Mouse (Mus musculus) thymus, adult 18-20 months (tissue): ENCODE results near the gene Klk1b3.
"Not testable (repeated sequence)": the region's sequence is repeated elsewhere in the genome, so short reads cannot be mapped to it uniquely, and the experiment has no call there.

Source experiments
- DNase-seq, 2 experiments: peaks; one replicate each; pipeline ENCODE4 v3.0.0; 2022; ENCODE audit warnings: mixed read lengths in 2 of 2

Gene Klk1b3

DNA sequence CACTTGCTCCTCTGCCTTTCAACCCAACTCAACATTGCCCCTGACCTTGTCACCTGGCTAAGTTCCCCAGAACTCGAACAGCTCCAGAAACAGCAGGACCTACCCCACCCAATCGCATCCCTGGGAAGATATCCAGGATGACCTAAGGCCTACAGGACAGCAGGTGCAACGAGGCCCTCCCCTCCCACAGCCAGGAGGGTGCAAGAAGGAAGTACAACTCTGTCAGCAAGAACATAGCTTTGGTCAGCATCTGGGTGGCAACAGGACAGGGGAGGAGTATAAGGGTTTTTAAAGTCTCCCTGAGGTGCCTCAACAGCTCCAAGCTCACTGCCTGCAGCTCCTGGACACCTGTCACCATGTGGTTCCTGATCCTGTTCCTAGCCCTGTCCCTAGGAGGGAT is at the start of gene Klk1b3:
TSS of gene Klk1b3 (plus strand) at position 301 of the 400 bp plus-strand sequence.
- no peak for DNase-seq

DNA sequence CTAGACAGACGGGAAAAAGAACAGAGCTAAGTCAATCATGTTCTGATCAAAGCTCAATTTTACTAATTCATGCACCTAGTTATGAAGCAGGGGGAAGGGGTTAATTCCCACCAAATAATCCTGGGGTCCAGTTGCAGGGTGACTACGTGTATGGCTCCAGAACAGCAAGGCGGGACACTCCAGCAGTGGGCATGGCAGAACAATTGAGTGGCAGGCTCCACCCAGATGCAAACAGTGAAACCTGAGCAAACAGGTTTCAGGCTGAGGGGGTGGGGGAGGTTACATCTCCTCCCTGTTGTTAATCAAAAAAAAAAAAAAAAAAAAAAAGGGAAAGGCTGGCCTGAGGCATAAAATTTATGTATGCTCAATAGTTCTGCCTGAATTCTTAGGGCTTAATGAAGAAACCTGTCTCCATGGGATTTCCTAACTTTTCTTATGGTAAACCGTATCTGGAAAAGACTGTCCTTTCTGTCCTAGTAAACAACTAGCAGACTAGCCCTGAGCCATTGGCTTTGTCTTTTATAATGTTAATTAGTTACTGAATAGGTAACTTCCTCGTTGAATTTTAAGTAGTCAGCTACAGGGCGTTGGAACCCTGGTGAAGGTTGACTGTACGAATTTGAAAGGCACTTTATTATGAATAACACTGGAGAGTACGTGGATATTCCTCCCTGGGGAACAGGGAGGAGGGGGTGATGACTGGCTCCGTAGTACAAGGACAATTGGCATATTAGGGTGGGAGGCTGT is 18.5 kb upstream of the Klk1b3 start:
- DNase-seq: no peak

DNA sequence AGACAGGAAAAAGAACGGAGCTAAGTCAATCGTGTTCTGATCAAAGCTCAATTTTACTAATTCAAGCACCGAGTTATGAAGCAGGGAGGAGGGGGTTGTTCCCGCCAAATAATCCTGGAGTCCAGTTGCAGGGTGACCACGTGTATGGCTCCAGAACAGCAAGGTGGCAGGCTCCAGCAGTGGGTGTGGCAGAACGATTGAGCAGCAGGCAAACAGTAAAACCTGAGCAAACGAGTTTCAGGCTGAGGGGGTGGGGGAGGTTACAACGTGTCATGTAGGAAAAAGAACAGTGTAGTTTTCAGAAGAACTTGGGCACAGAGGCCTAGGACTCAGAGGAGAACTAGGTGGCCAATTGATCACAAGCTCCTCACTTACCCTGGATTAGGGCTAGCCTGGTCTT is 11.5 kb upstream of the Klk1b3 start:
- not testable (repeated sequence) for DNase-seq

DNA sequence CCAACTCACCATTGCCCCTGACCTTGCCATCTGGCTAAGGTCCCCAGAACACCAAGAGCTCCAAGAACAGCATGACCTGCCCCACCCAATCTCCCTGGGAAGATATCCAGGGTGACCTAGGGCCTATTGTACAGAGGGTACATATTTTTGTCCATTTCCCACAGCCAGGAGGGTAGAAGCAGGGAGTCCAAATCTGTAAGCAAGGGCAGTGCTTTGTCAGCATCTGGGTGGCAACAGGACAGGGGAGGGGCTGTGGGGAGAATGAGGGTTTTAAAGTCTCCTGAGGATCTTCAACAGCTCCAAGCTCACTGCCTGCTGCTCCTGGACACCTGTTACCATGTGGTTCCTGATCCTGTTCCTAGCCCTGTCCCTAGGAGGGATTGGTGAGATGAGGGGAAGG is 10.1 kb upstream of the Klk1b3 start, which contains the start of gene Klk1b24:
TSS of gene Klk1b24 (plus strand) at position 301 of the 400 bp plus-strand sequence.
- DNase-seq: not testable (repeated sequence)

DNA sequence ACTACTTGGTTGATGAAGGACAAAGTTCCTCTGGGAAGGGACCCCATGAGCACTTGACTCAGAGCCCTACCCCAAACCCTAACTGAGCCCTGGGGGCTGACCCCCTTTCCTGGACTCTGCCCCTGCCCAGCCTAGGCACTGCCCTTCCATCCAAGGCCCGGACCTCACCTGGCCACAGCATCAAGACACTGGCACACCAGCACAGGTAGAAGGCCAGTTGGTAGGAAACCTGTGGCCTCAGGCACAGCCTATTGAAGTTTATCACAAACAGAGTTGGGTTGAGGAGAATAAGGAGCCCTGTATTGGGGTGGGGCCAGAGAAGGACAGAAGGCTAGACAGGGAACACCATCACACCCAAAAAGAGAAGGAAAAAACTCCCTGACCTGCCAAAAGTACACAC is 4.5 kb upstream of the Klk1b3 start:
- not testable (repeated sequence) for DNase-seq

DNA sequence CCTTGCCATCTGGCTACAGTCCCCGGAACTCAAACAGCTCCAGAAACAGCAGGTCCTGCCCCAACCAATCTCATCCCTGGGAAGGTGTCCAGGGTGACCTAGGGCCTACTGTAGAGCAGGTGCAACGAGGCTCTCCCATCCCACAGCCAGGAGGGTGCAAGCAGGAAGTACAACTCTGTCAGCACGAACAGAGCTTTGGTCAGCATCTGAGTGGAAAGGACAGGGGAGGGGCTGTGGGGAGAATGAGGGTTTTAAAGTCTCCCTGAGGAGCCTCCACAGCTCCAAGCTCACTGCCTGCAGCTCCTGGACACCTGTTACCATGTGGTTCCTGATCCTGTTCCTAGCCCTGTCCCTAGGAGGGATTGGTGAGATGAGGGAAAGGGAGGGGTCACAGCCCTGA is 9.1 kb downstream of the Klk1b3 start, which contains the start of gene Klk1b4:
TSS of gene Klk1b4 (plus strand) at position 301 of the 400 bp plus-strand sequence.
- not testable (repeated sequence) for DNase-seq

DNA sequence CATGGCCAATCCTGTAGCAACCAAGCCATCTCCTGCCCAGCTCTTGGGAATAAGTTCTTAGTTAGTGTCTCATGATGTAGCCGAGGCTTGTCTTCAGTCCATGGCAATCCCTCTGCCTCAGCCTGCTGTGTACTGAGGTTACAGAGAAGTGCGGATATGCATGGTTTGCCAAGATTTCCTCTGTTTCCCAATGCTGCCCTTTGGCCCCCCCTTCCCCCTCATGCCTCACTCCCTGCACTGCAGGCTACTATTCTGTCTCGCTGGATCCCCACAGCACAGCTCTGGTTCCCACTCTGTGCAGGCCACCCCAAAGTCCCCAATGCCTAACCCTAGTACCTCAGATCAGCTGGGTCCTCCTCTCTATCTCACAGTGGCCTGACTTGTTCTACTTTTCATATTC is 10.3 kb downstream of the Klk1b3 start:
- no peak for DNase-seq

DNA sequence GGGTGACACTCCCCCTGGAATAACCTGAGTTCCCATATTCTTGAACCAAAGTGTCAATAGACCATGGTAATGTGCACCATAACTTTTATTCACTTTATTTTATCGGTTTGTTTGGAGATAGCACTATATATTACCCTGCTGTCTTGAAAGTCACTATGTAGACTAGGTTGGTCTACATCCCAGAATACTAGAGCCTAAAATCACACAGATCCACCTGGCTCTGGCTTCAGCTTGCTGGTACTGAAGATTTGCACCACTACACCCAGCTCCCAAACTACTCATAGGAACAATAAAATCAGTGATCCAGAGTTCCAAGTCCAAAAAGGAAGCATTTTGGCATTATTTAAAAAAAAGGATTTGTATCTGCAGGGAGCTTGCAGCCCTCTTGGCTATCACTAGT is 17.7 kb downstream of the Klk1b3 start, which contains the start of gene Klk1b5:
TSS of gene Klk1b5 (plus strand) at position 301 of the 400 bp plus-strand sequence.
- DNase-seq: no peak

DNA sequence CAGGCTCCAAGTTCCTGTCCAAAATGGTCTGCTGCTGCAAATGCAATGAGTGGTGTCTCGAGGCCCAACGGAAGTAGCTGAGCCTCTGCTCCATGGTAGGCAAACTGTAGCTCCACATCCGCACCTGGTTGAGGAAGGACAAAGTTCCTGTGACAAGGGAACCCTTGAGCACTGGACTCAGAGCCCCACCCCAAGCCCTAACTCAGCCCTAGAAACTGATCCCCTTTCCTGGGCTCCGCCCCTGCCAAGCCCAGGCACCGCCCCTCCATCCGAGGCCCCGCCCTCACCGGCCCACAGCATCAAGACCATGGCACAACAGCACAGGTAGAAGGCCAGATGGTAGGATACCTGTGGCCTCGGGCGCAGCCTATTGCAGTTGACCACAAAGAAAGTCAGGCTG is 23.6 kb downstream of the Klk1b3 start:
- DNase-seq: not testable (repeated sequence)

DNA sequence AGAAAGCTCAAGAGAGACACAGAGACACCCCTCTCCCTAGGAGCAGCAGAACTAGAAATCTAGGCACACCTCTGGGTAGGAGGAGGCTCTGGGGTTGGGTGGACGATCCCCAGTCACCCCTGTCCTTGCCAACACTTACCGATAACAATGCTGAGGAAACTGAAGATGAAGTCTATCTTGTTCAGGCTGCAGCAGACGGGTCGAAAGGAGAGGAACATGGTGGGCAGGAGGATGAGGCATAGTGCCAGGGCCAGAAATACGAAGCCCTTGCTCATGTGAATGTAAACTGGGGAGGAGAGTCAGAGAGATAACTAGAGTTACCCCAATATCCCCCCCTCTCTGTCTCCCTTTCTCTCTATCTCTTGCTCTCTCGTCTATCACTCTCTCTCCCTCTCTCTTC is 24.3 kb downstream of the Klk1b3 start:
- not testable (repeated sequence) for DNase-seq

DNA sequence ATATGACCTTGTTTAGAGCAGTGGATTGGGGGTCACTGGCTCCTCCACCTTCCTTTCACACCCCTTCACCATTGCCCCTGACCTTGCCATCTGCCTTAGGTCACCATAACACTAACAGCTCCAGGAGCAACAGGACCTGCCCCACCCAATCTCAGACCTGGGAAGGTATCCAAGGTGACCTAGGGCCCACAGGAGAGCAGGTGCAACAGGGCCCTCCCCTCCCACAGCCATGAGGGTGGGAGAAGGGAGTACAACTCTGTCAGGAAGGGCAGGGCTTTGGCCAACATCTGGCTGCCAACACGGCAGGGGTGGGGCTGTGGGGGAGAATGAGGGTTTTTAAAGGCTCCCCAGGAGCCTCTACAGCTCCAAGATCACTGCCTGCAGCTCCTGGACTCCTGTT is 27.1 kb downstream of the Klk1b3 start, which contains the start of gene Klk1:
TSS of gene Klk1 (plus strand) at position 285 of the 400 bp plus-strand sequence.
- DNase-seq: no peak

DNA sequence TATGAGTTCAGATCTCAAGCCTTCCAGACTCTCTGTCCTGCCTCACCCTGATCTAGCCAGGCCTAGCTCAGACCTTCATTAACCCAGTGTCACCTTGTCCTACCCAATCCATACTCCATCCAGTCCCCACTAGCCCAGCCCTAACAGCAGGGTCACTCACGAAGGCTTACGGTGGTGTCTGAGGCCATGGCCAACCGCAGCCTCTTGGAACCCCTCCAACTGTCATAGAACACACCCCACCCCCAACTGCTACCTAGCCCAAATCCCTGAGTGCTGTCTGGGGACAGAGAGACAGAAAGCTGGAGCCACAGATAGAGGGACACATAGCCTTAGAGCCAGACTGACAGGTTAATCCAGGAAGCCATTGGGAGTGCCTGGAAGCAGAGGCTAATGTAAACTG is 37.9 kb downstream of the Klk1b3 start, which contains the start of gene Gm36864:
TSS of gene Gm36864 (plus strand) at position 269 of the 400 bp plus-strand sequence.
- no peak for DNase-seq

DNA sequence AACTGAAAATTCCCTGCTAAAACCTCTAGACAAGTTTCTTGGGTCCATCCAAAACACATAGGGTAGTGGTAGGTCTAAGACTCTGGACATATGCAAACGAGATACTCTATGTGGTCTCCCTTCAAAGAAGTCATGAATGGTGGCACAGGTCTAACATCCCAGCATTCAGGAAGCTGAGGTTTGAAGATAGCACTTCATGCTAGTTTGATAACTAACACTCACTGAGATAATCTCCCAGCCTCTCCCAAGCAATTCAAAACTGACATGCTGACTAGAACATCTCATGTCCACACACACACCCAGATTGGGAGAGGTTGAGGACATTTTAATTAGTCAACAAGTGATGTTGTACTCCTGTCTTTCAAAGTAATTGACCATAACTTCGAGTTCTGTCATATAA is 41.9 kb downstream of the Klk1b3 start:
- no peak for DNase-seq

DNA sequence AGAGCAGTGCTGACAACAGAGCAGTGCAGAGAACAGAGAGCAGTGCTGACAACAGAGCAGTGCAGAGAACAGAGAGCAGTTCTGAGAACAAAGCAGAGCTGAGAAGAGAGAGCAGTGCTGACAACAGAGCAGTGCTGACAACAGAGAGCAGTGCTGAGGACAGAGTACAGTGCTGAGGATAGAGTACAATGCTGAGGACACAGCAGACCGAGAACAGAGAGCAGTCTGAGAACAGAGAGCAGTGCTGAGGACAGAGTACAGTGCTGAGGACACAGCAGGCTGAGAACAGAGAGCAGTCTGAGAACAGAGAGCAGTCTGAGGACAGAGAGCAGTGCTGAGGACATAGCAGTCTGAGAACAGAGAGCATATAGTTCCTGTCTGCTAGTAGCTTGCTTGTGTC is 42.7 kb downstream of the Klk1b3 start:
- DNase-seq: no peak

DNA sequence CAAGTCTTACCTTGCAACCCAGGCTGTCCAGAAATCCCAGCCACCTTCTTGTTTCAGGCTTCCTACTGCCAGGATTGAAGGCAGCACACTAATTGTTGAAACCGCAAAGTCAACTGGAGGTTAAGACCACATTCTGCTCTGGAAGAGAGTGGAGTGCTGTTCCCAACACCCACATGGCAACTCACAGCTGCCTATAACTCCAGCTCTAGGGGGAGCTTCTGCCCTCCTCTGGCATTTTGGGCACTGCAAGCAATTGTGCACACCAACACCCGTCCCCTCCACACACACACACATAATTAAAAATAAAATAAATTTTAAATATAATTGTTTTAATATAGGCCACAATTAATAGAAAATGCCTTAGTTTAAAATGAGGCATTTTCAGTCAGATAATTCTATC is 43.2 kb downstream of the Klk1b3 start:
- DNase-seq: no peak

DNA sequence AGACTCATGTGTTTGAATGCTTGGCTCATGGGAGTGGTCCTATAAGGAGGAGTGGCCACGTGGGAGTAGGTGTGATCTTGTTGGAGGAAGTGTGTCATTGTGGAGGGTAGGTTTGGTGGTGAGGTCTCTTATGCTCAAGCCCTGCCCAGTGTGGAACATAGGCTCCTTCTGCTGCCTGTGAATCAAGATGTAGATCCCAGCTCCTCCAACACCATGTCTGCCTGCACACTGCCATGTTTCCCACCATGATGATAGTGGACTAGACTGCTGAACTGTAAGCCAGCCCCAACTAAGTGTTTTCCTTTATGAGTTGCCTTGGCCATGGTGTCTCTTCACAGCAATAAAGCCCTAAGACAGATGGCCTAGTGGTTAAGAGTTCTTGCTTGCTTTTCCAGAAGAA is 46.1 kb downstream of the Klk1b3 start:
- DNase-seq: no peak

DNA sequence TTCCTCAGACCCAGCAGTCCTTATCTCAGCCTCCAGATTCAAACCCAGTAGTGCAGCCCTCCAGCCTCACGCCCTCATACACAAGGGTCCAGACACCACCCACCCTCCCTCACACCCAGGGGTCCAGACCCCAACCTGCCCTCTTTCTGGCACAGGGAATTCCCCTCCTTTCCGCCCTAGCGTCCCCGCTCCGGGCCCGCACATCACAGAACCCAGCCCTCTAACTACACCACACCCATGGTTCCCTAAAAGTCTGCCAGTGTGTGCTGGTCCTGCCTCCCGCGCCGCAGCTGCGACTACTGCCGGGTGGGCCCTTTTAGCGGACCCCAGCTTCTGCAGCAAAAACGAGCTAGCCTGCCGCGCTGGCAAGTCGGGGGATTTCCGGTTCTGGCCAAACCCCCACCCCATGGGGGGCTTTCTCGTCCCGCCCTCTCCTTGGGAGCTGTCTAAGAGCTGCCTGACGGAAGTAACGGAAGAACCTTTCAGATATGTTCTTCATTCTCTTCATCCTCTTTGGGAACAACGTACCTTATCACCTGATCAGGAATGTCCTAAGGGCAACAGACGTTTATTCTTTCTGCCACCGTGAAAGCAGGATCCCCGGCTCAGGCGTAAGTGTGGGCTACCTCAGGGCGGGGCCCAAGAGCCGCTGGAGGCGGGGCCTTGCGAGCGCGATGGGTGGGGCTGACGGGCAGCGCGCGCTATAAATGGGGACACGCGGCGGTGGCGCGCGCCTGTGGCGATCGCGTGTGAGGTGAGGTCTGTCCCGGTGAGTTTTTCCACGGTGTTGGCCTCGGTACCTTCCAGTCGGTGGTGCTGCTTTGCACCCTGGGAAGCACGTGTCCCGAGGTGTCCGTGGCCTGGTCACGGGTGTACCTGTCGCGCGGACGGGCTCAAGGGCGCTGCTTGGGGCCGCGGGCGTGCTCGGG is 48.3 kb downstream of the Klk1b3 start, which contains the start of the genes 1700028J19Rik and 2410002F23Rik:
TSS of gene 1700028J19Rik (minus strand) at position 641 of the 929 bp plus-strand sequence.
TSS of gene 2410002F23Rik (plus strand) at position 668 of the 929 bp plus-strand sequence.
- DNase-seq: peak; percentile 84 to 85

DNA sequence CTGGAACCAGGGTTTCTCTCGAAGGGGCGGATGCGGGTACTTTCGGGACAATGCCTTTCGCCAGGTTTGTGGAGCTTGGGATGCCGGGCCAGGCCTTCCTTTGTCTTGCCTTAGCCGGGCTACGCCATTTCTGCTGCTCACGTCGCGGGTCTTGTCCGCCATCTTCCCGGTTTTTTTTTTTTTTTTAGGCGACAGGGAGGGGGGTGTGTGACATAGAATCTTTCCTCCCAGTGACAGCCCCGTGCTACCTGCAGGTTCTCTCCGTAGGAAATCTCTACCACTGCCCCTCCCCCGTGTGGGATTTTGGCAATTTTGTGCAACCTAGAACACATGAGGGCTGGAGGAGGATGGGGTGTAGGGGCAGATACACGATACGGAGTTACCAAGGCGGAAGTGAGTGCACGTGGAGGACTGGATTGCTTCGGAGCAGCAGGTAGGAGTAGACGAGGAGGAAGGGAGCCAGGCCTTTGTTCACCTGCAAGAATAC is 49.0 kb downstream of the Klk1b3 start:
- DNase-seq: peak; percentile 30 to 60

DNA sequence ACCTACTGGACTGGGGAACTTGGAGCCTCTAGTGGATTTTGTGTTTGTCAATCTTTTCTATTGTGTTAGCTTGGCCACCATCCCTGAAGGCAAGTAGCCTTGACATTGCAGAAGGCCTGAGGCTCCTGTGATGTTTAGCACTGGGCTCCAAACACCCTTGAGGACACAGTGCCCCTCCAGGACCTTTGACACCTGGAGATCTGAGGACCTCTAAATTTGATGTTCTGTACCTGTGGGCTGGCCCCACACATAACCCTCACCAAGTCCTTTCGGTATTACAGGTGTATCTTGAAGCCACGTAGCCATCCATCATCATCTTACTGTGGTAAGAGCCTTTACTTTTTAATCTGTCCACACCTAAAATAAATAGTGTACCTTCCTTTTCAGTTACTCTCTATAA is 50.0 kb downstream of the Klk1b3 start:
- DNase-seq: no peak

DNA sequence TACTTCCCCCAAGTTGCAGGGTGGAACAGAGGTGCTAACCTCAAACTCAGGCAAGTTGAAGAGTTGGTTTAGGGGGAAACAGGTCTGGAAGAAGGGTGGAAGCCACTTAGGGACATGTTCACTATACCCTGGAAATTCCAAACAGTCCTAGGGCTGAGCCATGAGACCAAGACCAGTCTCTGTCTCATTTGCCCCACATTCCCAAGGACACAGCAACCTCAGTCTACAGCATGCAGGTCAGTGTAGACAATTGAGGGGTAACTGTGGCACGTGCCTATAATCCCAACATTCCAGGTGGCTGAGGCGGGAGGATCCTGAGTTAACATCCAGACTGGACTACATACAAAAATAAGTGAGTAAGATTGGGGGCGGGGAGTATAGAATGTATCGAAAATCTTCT is 51.3 kb downstream of the Klk1b3 start:
- no peak for DNase-seq

DNA sequence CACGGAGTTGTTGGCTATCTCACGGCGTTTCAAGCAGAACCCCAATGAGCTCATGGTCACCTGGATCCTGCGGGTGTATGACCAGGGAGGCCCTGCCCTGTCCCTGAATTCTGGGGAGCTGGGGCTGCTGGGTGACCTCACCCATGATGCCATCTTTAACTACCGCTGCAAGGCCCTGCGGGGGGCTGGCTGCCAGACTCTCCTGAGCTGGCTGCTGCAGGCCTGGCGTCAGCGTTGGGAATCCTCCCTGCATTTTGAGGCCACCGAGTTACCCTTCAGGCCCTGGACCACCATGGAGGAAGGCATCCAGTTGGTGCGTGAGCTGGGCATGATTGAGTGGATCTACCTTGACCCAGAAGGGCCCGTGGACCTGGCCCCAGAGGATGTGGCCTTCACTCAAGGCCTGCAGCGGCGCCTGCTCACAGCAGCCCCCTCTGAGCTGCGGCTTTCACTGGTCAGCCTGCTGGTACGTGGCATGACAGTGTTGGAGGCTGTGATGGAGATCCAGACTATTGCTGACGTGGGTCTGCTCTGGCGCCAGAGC is 52.8 kb downstream of the Klk1b3 start:
- DNase-seq: not testable (repeated sequence)
